Mouse (Mus musculus) common myeloid progenitor, adult 5-6 weeks (primary cell): ENCODE measurements around the gene Tmcc2. TPM values are rescaled to one million over a fixed set of nuclear protein-coding genes. Genes with fewer than 3 reads are reported as not detected.
A peak's percentile ranks its signal among the peaks of the same experiment; 100 is the strongest.
"Not testable (repeated sequence)": the region's sequence is repeated elsewhere in the genome, so short reads cannot be mapped to it uniquely, and the experiment has no call there.

Source experiments
- ATAC-seq: replicated peaks from 2 replicates; pipeline ENCODE4 v1.8.0; 2016; ENCODE audit warnings: low read depth, mild to moderate bottlenecking, moderate TSS enrichment, inconsistent platforms; ENCODE audit not compliant: poor library complexity, severe bottlenecking
- total RNA-seq: library from RNA; stranded (forward); fragments of 200-1000, 187-1606 nt; gene quantifications from 2 replicates; pipeline ENCODE4 v1.2.3, GENCODE M21; 2017

The Tmcc2 gene
- total RNA-seq, 1 experiment from 2014 or later: 14.4 TPM

DNA sequence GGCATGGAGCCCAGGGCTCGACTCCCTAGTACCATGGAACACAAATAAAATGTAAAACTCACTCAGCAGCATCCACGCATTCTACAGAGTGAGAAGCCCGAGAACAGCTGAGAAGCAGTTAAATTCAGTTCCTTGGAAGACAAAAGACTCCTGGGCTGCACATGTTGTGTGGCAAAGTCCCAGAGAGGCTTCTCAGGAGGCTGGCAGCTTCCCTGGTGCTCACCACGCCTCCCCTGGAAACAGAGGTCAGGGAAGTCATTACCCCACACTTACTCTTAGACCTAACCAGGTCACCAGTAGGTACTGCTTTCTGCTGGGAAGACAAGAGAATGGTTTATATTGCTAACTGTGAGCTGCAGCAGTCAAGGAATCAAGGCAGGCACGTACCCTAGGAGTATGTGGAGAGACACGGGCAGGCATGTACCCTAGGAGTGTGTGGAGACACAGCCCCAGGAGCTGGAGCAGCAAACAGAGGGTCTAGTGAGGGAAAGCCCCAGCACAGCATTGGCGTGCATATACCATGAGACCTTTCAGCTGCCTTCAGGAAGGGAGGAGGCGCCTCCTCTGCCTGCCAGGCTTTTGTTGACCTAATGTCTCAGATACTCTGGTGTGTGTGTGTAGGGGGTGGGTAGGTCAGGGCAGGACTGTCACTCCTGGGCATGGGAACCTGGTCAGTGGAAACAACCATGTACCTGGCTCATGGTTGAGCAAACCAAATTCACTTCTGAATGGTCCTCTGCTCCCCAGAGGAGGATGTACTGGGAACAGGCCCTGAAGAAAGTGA is 19.6 kb downstream of the Tmcc2 start:
- no peak for ATAC-seq

GRCm38 (mm10) chr1:132370681-132371173 is 20.4 kb downstream of the Tmcc2 start:
- ATAC-seq: peak; percentile 48

DNA sequence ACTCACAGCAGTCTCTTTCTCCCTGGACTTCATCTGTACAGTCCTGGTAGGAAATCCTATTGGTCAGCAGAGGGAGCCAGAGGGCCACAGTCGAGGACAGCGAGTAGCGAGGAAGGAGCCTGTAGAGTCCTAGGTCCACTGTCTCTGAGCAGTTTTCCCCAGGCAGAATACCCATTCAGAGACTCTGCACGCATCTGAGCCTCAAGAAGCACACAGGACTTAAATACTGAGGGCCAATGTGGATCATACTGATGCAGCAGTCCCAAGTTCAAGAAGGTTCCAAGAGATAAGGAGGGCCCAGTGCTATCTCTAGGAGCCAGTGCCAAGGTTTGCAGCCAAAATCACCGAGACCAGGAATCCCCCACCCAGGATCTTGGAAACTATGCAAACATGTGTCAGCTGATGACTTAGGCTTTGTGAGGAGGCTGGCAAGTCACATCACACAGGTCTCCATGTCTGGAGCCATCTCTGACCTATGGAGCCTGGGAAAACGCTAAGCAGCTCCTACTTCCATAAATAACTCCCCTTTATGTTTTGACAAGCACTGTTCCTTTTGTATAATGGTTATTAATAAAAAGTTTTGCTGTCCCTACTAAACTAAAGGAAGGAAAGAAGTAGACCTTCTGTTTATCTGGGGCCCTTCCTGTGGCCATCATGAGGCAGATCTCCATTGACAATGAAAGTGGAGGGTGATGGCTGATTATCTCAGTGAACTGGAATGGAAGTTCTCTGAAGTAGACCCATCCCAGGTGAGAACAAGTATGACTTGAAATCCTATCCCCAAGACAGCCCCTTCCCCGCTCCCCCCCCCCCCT is 23.2 kb downstream of the Tmcc2 start:
- peak; percentile 88 for ATAC-seq

GRCm38 (mm10) chr1:132366937-132367336 is 24.1 kb downstream of the Tmcc2 start:
- no peak for ATAC-seq

- ATAC-seq: no peak
Observed at GRCm38 (mm10) chr1:132366235-132366634, 24.8 kb downstream of the Tmcc2 start.

- no peak for ATAC-seq
Observed at GRCm38 (mm10) chr1:132365645-132366044, 25.4 kb downstream of the Tmcc2 start.

GRCm38 (mm10) chr1:132364896-132365557 is 26.1 kb downstream of the Tmcc2 start:
- ATAC-seq: no peak

DNA sequence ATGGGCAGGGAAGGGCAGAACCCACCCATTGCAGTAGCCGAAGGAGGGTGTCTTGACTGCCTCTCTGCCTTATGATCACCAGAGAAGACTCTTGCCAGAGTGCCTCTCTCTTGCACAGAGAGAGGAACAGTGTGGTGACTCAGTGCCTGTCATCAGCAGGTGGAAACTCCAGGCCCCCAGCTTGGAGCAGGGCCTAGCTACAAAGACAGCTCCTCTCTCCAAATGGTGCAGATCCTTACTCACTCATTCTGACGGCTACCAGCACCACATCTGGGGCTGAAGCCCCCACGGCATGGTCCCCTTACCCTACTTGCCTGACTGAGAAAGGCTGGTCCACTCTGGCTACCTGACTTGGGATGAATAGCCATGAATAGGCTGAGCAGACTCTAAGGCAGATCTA is 26.7 kb downstream of the Tmcc2 start:
- ATAC-seq: no peak

GRCm38 (mm10) chr1:132361959-132362358 is 29.1 kb downstream of the Tmcc2 start:
- no peak for ATAC-seq

DNA sequence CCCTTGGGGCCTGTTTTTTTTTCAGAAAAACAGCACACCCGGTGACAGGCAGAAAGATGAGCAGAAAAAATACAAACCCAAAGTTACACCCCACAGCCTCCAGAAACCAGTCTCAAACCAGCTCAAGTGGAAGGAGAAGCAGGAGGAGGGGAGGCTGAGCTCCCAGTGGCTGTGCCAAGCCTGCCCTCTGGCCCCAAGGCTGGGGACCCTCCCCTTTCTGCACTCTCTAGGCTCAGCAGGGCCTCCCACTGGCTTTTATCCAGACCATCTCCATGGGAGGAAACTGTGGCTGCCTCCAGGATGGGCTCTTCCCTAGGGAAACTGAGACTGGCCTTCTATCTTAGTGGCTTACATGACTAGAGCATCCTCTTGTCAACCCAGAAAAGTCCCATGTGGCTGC is 34.2 kb downstream of the Tmcc2 start:
- ATAC-seq: no peak

DNA sequence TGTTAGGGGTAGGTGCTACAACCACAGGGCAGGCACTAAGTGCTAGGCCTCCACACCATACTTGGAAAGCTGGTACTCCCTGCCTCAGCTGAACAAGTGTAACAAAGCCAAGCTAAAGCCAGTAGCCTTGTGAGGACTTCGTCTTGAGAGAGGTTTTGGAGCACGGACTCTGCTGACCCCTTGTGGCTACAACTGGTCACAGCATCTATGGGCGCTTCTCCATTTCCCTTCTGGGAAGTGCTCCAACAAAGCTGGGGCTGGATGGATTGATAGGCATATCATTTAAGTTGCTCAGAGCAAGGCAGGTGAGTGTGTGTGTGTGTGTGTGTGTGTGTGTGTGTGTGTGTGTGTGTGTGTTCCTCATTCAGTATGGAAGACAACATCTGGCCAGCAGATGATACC is 35.2 kb downstream of the Tmcc2 start:
- peak; percentile 93 for ATAC-seq

DNA sequence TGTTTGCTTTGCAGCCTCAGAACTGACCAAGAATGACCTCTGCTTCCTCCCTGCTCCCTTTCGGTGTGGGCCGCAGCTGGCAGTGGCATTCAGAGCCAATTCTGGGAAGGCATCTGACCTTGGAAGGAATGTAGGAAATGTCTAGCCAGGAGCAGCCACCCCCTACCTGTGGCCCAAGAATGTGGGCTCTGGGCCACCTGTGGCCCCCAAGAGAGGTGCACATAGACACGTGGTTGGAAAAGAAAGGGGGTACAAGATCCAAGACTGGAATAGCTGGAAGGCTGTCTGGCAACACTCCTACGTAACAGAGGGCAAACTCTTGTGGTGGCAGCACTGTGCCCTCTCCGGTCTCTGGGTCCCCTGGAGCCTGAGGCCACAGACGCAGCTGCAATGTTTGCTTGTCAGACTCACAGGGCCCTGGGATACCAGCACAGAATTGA is 35.9 kb downstream of the Tmcc2 start:
- no peak for ATAC-seq

GRCm38 (mm10) chr1:132354234-132354633 is 36.8 kb downstream of the Tmcc2 start:
- ATAC-seq: no peak

GRCm38 (mm10) chr1:132353389-132353788 is 37.7 kb downstream of the Tmcc2 start:
- ATAC-seq: no peak

GRCm38 (mm10) chr1:132351058-132351457 is 40.0 kb downstream of the Tmcc2 start:
- ATAC-seq: no peak

- not testable (repeated sequence) for ATAC-seq
Observed at GRCm38 (mm10) chr1:132349601-132350000, 41.5 kb downstream of the Tmcc2 start.

DNA sequence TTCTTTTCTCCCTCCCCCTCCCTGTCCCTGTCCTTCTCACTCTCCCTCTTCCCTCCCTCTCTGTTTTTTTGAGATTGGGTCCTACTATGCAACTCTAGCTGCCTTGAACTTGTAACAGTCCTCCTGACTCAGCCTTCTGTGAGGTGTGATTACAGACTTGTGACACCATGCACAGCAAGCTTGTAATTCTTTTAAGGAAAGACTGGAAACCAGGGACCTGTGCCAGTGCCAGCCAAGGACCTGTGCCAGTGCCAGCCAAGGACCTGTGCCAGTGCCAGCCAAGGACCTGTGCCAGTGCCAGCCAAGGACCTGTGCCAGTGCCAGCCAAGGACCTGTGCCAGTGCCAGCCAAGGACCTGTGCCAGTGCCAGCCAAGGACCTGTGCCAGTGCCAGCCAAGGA is 42.0 kb downstream of the Tmcc2 start:
- ATAC-seq: not testable (repeated sequence)

DNA sequence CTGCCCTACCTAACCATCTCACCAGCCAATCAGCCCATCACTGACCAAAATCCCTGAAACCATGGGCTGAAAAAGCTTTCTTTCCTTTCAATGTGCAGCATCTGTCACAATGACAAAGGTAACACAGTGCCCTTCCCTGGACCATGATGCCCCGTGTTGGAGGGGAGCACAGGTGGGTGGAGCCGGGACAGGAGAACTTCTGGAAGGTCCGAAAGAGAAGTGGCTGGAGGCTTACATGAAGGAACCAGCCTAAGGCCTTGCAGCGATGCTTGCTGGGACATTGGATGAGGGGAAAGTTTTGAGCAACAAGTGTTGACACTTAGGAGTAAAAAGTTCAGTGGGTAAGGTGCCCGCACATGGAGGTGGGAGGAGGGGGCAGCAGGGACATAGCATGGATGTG is 42.7 kb downstream of the Tmcc2 start:
- no peak for ATAC-seq

DNA sequence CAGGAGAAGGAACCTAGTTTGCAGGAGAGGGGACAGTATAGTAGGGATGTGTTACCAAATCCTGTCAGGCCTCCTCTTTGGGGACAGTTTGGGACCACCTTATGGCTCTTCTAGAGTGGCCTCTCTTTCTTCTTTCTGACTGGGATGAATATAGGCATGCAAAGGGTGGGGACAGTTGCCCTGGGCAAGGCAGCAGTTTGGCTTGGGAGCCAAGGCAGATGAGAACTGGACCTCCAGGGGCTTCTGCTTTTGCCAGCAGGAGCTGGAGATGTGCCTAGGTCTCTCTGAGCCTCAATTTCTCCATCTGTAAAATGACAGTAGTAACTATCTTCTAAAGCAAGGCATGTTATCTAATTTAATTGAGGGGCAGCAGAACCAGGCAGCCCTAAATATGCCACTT is 44.1 kb downstream of the Tmcc2 start:
- no peak for ATAC-seq

DNA sequence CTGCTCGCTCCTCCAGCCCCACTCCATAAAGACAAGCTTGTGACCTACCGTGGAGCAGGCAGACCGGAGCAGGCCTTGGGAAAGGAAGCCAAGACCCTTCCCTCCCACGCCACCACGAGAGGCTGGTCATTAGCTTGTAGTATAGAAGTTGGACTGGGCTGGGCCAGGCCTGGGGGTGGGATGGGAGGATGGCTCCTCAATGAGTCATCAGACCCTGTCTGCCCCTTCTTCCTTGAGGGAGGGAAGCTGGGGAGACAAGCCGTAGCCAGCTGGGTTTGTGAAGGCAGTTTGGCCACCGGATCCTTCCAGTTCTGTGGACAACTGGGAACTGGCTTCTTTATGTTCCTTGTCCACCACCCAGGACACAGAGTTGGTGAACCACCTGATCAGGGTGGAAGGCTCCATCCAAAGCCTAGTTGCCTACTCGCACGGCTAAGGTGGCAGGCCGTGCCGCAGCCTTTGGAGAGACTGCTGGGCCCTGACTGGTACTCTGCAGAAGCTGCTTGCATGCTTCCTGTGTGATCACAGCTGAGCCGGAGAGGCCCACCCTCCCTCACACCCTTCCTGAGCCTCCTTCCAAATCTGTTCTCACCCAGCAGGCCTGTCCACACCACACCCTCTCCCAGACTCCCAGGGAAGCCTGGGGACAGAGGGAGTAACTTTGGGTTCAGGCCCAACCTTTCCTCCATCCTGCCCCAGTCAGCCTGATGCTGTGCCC is 44.8 kb downstream of the Tmcc2 start:
- ATAC-seq: no peak
